Mouse (Mus musculus): ENCODE measurements around the gene Stac2. TPM values are rescaled to one million over a fixed set of nuclear protein-coding genes. Genes with fewer than 3 reads are reported as not detected.

Stac2 gene
- total RNA-seq, 2 experiments from 2014 or later: 0.15 to 0.25 TPM

- DNase-seq: peak in 1 of 2 experiments; percentile 40
Measured at GRCm38 (mm10) chr11:98021565-98022252, 31.6 kb downstream of the Stac2 start.

GRCm38 (mm10) chr11:98021118-98021517 is 32.1 kb downstream of the Stac2 start:
- DNase-seq: no peak

- DNase-seq: no peak
Measured at GRCm38 (mm10) chr11:98020710-98021109, 32.6 kb downstream of the Stac2 start.

GRCm38 (mm10) chr11:98019883-98020610 is 33.2 kb downstream of the Stac2 start:
- no peak for DNase-seq

- DNase-seq: no peak
Measured at GRCm38 (mm10) chr11:98018858-98019641, 34.2 kb downstream of the Stac2 start.

GRCm38 (mm10) chr11:98018222-98018621 is 35.0 kb downstream of the Stac2 start:
- no peak for DNase-seq

GRCm38 (mm10) chr11:98016824-98017223 is 36.4 kb downstream of the Stac2 start:
- DNase-seq: no peak

- no peak for DNase-seq
Measured at GRCm38 (mm10) chr11:98016177-98016576, 37.1 kb downstream of the Stac2 start.

GRCm38 (mm10) chr11:98012831-98013230 is 40.4 kb downstream of the Stac2 start:
- DNase-seq: no peak

- no peak for DNase-seq
Measured at GRCm38 (mm10) chr11:98011716-98012115, 41.5 kb downstream of the Stac2 start.

GRCm38 (mm10) chr11:98008087-98008486 is 45.2 kb downstream of the Stac2 start:
- no peak for DNase-seq

- DNase-seq: peak; percentile 75 to 79
Measured at GRCm38 (mm10) chr11:98005686-98006085, 47.6 kb downstream of the Stac2 start.

GRCm38 (mm10) chr11:98005076-98005475 is 48.2 kb downstream of the Stac2 start:
- no peak for DNase-seq

- DNase-seq: no peak
Measured at GRCm38 (mm10) chr11:98004161-98004560, 49.1 kb downstream of the Stac2 start.

GRCm38 (mm10) chr11:98003171-98003671 is 50.0 kb downstream of the Stac2 start:
- no peak for DNase-seq

GRCm38 (mm10) chr11:98002627-98003026 is 50.6 kb downstream of the Stac2 start:
- peak; percentile 74 to 89 for DNase-seq

GRCm38 (mm10) chr11:98001986-98002385 is 51.3 kb downstream of the Stac2 start:
- no peak for DNase-seq

- DNase-seq: no peak
Measured at GRCm38 (mm10) chr11:98001351-98001824, 51.9 kb downstream of the Stac2 start.

GRCm38 (mm10) chr11:98000378-98001140 is 52.7 kb downstream of the Stac2 start:
- DNase-seq: no peak

GRCm38 (mm10) chr11:97999748-98000147 is 53.5 kb downstream of the Stac2 start:
- DNase-seq: no peak

- DNase-seq: no peak
Measured at GRCm38 (mm10) chr11:97998898-97999608, 54.2 kb downstream of the Stac2 start.

Measured in heart, adult 18-20 months (tissue).